In the genomic region with DNA sequence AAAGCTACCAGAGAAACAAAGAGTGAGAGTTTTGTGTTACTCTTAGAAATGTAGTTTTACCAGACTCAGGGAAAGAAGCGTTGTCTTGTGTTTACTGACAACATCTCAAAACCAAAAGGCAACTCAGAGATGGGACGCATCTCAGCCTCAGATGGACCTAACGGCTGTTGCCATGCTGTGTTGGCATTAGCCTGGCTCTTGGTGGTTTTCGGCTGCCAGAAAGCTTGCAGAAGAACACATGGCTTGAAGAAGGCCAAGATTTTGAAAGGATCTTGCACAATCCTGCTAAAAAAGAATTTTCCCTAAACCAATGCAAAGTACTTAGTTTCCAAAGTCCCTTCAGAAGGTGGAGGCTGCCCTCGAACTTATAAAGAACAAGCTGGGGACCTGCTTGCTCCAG, we compare ENCODE assay signal across 20 mouse cellular contexts. TPM values are rescaled to one million over a fixed set of nuclear protein-coding genes. Genes with fewer than 3 reads are reported as not detected.
"Had no signal": no experiment of that assay in that cellular context is flagged by ENCODE, and none has a peak within 500 bp of the region (broad histone marks: within the 10 kb centered on the region; RNA-seq: fewer than 3 reads in every experiment).

No protein-coding gene starts in this region.

- H3K4me1 ChIP-seq: lung, embryonic 15.5 days had no signal

- H3K36me3 ChIP-seq: liver, embryonic 15.5 days; lung, embryonic 15.5 days; midbrain, embryonic 12.5 days; neural tube, embryonic 12.5 days; stomach, embryonic 15.5 days had no signal

- H3K27me3 ChIP-seq: lung, embryonic 15.5 days; midbrain, embryonic 12.5 days; neural tube, embryonic 12.5 days; stomach, embryonic 15.5 days had no signal

- H3K4me3 ChIP-seq: liver, embryonic 15.5 days; lung, embryonic 15.5 days; megakaryocyte, embryonic 14.5 days; midbrain, embryonic 12.5 days; neural tube, embryonic 12.5 days; stomach, embryonic 15.5 days had no signal

- H3K9ac ChIP-seq: liver, embryonic 15.5 days; liver, postnatal 0 days; lung, embryonic 15.5 days; midbrain, embryonic 12.5 days; neural tube, embryonic 12.5 days; stomach, embryonic 15.5 days had no signal

- H3K9me3 ChIP-seq: liver, embryonic 15.5 days; lung, embryonic 15.5 days; megakaryocyte, embryonic 14.5 days; midbrain, embryonic 12.5 days; neural tube, embryonic 12.5 days; stomach, embryonic 15.5 days had no signal

- DNase-seq: liver, postnatal 0 days; lung, adult 2 months; lung, postnatal 10 days; midbrain, embryonic 14.5 days; right cerebral cortex, postnatal 14 days; thymus, adult 2 months; thymus, postnatal 25 days; thymus, postnatal 4 days had no signal

- H3K27ac ChIP-seq: liver, embryonic 15.5 days; lung, embryonic 15.5 days; macrophage; midbrain, embryonic 12.5 days; neural tube, embryonic 12.5 days; stomach, embryonic 15.5 days; stomach, postnatal 0 days had no signal

- ATAC-seq: liver, postnatal 0 days; midbrain, embryonic 16.5 days had no signal

- H3K4me2 ChIP-seq: liver, embryonic 15.5 days; lung, embryonic 15.5 days; midbrain, embryonic 12.5 days; neural tube, embryonic 12.5 days; stomach, embryonic 15.5 days had no signal

RNA-seq across cellular contexts. Expression of gene Lrrc36, which starts 29.3 kb away (rescaled TPM):
- total RNA-seq: monocyte, adult 5-6 weeks; neutrophil, adult 5-6 weeks had no signal
- polyA plus RNA-seq: macrophage; stomach, embryonic 15.5 days had no signal

RNA-seq across cellular contexts. Expression of gene Kctd19, which starts 29.4 kb away (rescaled TPM):
- total RNA-seq: monocyte, adult 5-6 weeks; neutrophil, adult 5-6 weeks had no signal
- polyA plus RNA-seq: liver, embryonic 15.5 days; liver, postnatal 0 days; lung, embryonic 15.5 days; macrophage; midbrain, embryonic 12.5 days; midbrain, embryonic 14.5 days; midbrain, embryonic 16.5 days; neural tube, embryonic 12.5 days; neural tube, embryonic 14.5 days; stomach, embryonic 15.5 days; stomach, postnatal 0 days had no signal
